Mouse (Mus musculus) adrenal gland, postnatal 25 days (tissue): ENCODE measurements around the gene Evi2a. TPM values are rescaled to one million over a fixed set of nuclear protein-coding genes. Genes with fewer than 3 reads are reported as not detected.

Experiments
- DNase-seq: peaks from one replicate; pipeline ENCODE4 v3.0.0; 2021; ENCODE audit warnings: mixed read lengths
- total RNA-seq: library from RNA; stranded (reverse); gene quantifications from 2 replicates; pipeline ENCODE4 v1.2.3, GENCODE M21; 2021

The Evi2a gene
- total RNA-seq, 1 experiment from 2014 or later = 1.3 TPM

DNA sequence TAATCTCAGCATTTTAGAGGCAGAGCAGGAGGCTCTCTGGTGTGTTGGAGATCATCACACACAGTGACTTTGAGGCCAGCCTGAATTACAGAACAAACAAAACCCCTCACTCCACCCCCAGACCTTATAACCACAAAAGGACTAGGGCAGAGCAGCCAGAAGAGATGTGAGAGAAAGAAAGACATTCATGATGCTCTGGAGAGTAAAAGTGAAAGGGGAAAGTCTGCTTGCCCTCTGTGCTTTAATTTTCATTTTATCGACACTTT lies 6.2 kb downstream of the Evi2a start:
- DNase-seq = no peak

- no peak for DNase-seq
Measured at GRCm38 (mm10) chr11:79523560-79524309, 6.7 kb downstream of the Evi2a start, which contains the start of gene Evi2b. TSS of gene Evi2b (minus strand) at chr11:79523762.

DNA sequence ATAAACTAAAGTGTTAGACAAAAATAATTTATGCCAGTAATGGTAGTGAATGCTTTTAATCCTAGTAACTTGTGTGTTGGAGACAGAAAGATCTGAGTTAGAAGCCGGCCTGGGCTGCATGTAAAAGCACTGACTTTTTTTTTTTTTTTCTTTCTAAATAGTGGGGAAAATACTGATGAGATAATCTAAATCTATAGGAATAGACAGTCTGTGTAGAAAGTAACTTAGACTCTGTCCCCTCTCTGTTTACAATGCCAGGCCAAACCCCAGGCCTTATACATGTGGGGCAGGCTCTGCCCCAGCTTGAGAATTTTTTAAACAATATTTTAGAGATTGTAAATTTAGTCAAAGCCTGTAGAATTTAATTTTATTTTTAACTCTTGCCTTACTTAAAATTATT lies 7.5 kb downstream of the Evi2a start:
- DNase-seq = no peak

DNA sequence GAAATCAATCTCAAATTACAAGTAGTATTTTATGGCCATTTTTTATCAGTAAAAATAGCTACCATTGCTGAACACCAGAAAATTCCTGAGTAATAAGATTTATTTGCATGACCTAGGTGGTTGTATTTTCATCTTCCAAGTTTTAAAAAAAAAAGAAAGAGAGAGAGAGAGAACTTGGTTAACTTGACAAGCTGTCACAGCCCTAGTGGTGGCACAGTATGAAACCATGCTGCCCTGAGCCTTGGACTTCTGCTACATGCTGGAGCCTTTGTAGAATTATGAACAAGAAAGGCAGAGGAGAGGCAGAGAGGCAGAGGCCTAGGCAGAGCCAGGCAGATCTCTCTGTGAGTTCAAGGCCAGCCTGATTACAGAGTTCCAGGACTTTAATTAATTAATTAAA lies 8.5 kb downstream of the Evi2a start:
- DNase-seq = no peak

DNA sequence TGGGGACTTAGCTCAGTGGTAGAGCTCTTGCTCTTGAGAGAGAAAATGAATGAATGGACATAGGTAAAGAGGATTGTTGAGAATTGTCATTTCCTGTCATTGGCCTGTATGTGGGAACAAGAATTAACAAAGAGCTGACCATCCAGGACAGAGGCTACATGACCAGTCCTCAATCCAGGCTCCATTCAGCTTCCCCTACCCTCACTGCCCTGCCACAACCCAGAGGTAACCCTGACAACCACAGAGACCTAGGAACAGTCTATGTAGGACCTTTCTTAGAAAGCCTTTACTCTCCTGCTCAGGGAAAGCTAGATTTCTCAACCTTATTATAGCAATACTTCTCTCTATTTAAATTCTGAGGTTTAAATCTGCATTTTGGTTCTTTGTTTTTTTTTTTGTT lies 9.6 kb downstream of the Evi2a start:
- no peak for DNase-seq

DNA sequence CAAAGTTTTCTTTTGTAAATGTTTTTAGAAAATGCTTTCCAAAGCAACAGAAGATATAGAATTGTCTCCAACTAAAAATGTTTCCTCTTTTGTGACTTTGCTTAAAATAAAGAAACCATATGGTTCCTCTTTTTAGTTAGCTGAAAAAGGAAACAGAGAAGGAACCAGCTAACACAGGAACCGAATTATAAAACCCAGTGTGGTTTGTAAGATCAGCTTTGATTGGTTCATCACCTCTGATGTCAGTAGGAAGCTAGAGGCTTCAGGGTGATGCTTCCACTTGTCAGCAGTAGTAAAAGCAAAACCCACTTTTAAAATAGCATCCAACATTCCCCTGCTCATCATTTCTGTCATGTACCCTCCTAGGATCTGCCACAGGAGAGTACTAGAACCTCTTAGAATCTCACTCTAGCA lies 10.5 kb downstream of the Evi2a start:
- DNase-seq = no peak

- DNase-seq = no peak
Measured at GRCm38 (mm10) chr11:79519299-79519698, 11.1 kb downstream of the Evi2a start.

DNA sequence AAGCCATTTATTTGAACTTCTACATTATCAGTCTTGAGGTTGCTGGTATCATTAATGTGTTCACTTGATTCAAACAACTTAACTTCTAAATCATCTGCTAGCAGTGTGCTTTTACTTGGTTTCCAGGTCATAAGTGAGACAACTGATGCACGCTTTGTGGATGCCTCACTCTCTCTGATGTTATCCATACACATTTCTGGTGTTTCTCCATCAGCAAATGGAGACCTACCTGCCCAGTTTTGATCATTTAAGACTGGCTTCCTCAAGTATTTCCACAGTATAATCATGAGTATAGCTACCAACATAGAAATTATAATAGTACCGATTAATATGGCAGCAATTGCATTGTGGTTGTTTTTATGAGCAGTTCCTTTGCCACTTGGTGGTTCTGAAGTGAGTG lies 14.6 kb downstream of the Evi2a start:
- DNase-seq = no peak

GRCm38 (mm10) chr11:79515331-79515730 lies 15.1 kb downstream of the Evi2a start:
- DNase-seq = no peak

GRCm38 (mm10) chr11:79511970-79512369 lies 18.4 kb downstream of the Evi2a start:
- no peak for DNase-seq

GRCm38 (mm10) chr11:79504506-79504905 lies 25.9 kb downstream of the Evi2a start:
- no peak for DNase-seq

DNA sequence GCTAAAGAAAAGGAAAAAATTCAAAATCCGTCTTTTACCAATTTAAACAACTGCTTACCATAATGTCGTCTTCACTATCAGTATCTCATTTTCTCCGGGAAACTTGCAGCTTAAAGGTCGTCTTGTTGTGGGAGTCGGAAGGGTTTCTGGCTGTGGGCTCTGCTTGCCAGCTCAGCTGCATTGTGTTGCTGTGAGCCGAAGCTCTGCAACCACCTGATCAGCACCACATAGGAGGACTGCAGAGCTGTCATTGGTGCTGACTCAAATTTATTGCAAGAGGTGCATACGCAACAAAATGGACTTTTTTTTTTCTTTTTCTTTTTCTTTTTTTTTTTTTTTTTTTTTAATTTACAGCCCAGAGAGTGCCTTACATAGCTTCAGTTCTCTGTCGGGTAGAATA lies 26.6 kb downstream of the Evi2a start, which contains the start of gene Omg:
Gene Omg, minus strand, starts transcription at position 240 of the 400 bp plus-strand sequence.
- no peak for DNase-seq

- DNase-seq = no peak
Measured at GRCm38 (mm10) chr11:79502917-79503316, 27.5 kb downstream of the Evi2a start.

DNA sequence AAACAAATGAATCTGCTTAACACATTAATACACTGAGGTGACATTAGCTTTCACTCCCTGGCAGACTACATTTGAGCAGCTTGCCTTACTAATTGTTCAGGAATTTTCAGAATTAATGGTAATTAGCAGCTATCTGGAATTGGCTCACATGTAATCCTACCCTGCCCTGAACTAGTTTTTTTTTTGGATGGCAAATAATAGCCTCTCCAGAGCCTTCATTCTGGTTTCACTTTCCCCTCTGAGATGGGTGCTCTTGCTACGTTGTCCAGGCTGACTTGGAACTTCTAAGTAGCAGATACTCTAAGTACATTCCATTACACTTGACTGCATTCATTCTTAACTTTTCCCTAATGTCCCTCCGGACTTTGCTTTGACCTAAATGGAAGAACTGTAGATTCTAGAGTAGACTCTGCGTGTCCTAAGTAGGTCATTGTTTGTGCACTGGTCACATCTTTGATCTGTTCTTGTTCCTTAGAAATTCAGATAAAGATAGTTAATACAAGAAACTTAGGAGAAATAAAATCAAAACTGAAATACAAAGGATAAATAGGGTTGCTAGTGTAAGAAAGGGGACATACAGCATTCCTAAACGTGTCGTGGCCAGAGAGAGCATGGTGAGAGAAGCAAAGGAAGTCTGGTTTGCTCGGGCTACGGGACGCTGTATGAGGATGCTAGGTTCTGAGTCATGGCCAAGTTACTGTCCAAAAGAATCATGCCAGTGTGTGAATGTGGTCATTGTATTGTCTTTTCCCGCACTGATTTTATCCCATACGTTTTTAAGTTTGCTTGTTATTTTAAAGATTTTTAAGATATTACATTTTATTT lies 35.2 kb downstream of the Evi2a start:
- DNase-seq = no peak

- DNase-seq = no peak
Measured at GRCm38 (mm10) chr11:79484721-79485120, 45.7 kb downstream of the Evi2a start.

- DNase-seq = no peak
Measured at GRCm38 (mm10) chr11:79483876-79484528, 46.4 kb downstream of the Evi2a start.

GRCm38 (mm10) chr11:79483392-79483791 lies 47.0 kb downstream of the Evi2a start:
- no peak for DNase-seq

Other genes with a start within 250 kb of the Evi2a start
- gene Gm9964, start 233.7 kb downstream of the Evi2a start, total RNA-seq = not detected in 2 replicates
- gene Nf1, start 190.9 kb downstream of the Evi2a start, total RNA-seq = 71.1 and 80.0 TPM in 2 replicates
- gene Omg, start 26.5 kb downstream of the Evi2a start, total RNA-seq = 6.2 and 6.7 TPM in 2 replicates
- gene Evi2b, start 6.8 kb downstream of the Evi2a start, total RNA-seq = 1.0 and 1.5 TPM in 2 replicates
- not detected in 2 replicates for gene Evi2, start within 50 bp of the Evi2a start, total RNA-seq
- 3.4 and 4.2 TPM in 2 replicates for gene Rab11fip4, start 60.6 kb upstream of the Evi2a start, total RNA-seq